Mouse (Mus musculus): ENCODE data around the gene Bin2.

DNA sequence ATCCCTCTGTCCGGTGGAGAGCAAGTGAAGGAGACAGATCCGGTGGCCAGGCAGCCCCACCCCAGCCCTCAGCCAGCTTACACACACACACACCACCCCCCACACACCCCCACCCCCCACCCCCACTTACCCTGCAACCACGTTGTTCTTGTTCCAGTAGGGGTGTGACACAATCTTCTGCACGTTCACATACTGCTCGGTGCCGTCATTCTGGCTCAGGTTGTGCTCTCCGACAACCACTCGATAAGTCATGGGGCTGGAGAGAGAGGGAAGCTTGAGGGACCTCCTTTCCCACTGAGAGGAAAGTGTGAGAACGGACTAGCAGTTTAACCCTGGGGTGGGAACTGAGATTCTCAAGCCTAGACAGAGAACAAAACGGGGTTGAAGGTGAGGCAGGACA is 15.1 kb upstream of the Bin2 start:
- TF ChIP-seq CTCF (IDR thresholded peaks at IDR 0.05; ENCODE audit: extremely low read depth, insufficient read depth, insufficient read length, insufficient replicate concordance), result no peak
- TF ChIP-seq POLR2A (IDR thresholded peaks at IDR 0.05; ENCODE audit: low read depth, low read length), result no peak
